Mouse (Mus musculus) bone marrow macrophage, adult 2 months (primary cell): ENCODE results near the gene Smcp.

ENCODE experiments used
- CTCF ChIP-seq: IDR thresholded peaks from 2 replicates; pipeline ENCODE4 v1.5.1; 2012; ENCODE audit warnings: low read depth, mild to moderate bottlenecking, low read length, moderate library complexity
- POLR2A ChIP-seq: IDR thresholded peaks from 2 replicates; pipeline ENCODE4 v1.6.1; 2012; ENCODE audit warnings: mild to moderate bottlenecking, low read depth, low read length, borderline replicate concordance

DNA sequence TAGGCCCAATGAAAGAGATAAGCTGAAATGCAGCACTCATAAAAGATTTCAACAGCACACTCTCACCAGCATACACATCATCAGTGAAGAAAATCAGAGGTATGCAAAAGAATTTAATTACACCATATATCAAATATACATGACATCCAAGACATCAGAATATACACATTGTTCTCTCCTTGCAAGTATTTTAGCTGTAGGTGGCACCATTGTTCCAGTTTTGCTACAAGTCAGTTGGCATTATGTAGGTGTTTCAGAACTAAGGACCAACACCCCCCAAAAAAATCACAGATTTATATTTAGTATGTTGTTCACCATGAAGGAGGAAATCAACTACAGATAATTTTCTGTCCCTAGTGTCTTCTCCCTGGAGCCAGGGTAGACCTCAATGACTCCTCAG is 23.4 kb downstream of the Smcp start:
- TF ChIP-seq CTCF (no peak), POLR2A (no peak)
